Mouse (Mus musculus) kidney, postnatal 0 days (tissue): Measurements from ENCODE around the gene Otop3. TPM values are rescaled to one million over a fixed set of nuclear protein-coding genes. Genes with fewer than 3 reads are reported as not detected.
"Not testable (repeated sequence)": the region's sequence is repeated elsewhere in the genome, so short reads cannot be mapped to it uniquely, and the experiment has no call there.

Source experiments
- ATAC-seq: fragments of 200-750 bp; cut with Nextera tagmentation; replicated peaks from 2 replicates; pipeline ENCODE4 v1.8.0; 2017; ENCODE audit warnings: low read depth, moderate number of reproducible peaks, moderate TSS enrichment, moderate library complexity; ENCODE audit not compliant: low FRiP score
- DNase-seq: peaks from one replicate; pipeline ENCODE4 v3.0.0-alpha.2; 2016; ENCODE audit warnings: low spot score
- H3K27ac ChIP-seq: fragments of 300-500 bp; sonication (generic); 2 replicates; pipeline ENCODE4 v1.5.1; 2014; ENCODE audit warnings: mild to moderate bottlenecking
- H3K27me3 ChIP-seq: fragments of 300-500 bp; sonication (generic); 2 replicates; pipeline ENCODE4 v1.6.1; 2014; ENCODE audit warnings: low read length, mixed read lengths; ENCODE audit not compliant: insufficient read depth
- H3K36me3 ChIP-seq: fragments of 300-500 bp; sonication (generic); 2 replicates; pipeline ENCODE4 v1.6.1; 2014; ENCODE audit warnings: low read length, mixed read lengths; ENCODE audit not compliant: insufficient read depth
- H3K4me1 ChIP-seq: fragments of 300-500 bp; sonication (generic); replicated peaks from 2 replicates; pipeline ENCODE4 v1.6.1; 2014; ENCODE audit warnings: antibody characterized with exemption, low read length, mixed read lengths; ENCODE audit not compliant: insufficient read depth
- H3K4me2 ChIP-seq: fragments of 300-500 bp; sonication (generic); 2 replicates; pipeline ENCODE4 v1.6.1; 2014; ENCODE audit warnings: mild to moderate bottlenecking, low read length, moderate library complexity, mixed read lengths
- H3K4me3 ChIP-seq: fragments of 300-500 bp; sonication (generic); replicated peaks from 2 replicates; pipeline ENCODE4 v1.5.1; 2014; ENCODE audit warnings: low read depth, low read length
- H3K9ac ChIP-seq: fragments of 300-500 bp; sonication (generic); 2 replicates; pipeline ENCODE4 v1.6.1; 2014; ENCODE audit warnings: low read depth, low read length
- H3K9me3 ChIP-seq: fragments of 300-500 bp; sonication (generic); replicated peaks from 2 replicates; pipeline ENCODE4 v1.6.1; 2016; ENCODE audit warnings: low read length, inconsistent platforms, mixed read lengths
- CTCF ChIP-seq: IDR thresholded peaks from 2 replicates; pipeline ENCODE4 v1.5.1; 2016; ENCODE audit warnings: antibody characterized with exemption, low read depth, mild to moderate bottlenecking, moderate library complexity
- WGBS: fragments of 180-500 bp; shearing (Covaris S2); extraction: QIAGEN DNeasy Blood & Tissue Kit; methylation state at CpG from one replicate; pipeline ENCODE4 v1.1.7; 2014; 5-methylcytosine and 5-hydroxymethylcytosine counted together
- polyA plus RNA-seq: library from polyadenylated mRNA; unstranded; fragments of >200 nt; fragmentation: Nextera tagmentation; extraction: Ambion mirVana; gene quantifications from 2 replicates; pipeline ENCODE4 v1.2.1, GENCODE M21; 2015

Gene Otop3
- polyA plus RNA-seq, 1 experiment from 2014 or later: not detected

- Histone ChIP-seq H3K9ac (peak within 1 kb of the TSS; percentile 78), H3K27ac (peak within 1 kb of the TSS; percentile 73), H3K36me3 (no peaks in the 10 kb centered on the region), H3K9me3 (no peaks in the 10 kb centered on the region), H3K4me1 (peaks cover 25% of the 10 kb centered on the region; the same call in 1 of the 2 replicates), H3K4me3 (peak within 1 kb of the TSS; percentile 74), H3K27me3 (no peaks in the 10 kb centered on the region), H3K4me2 (peak within 1 kb of the TSS; percentile 82)
- TF ChIP-seq CTCF: no peak
- ATAC-seq (peak; percentile 85), DNase-seq (peak; percentile 98)
- whole genome bisulfite sequencing: under 1% methylated on average over 62 of the region's 76 CpGs
These were observed 47.4 kb downstream of the Otop3 start, which contains the start of gene Cdr2l for GRCm38 (mm10) chr11:115381743-115382539. Gene Cdr2l, plus strand, starts transcription at chr11:115381916.

- H3K36me3 ChIP-seq: no peaks in the 10 kb centered on the region
These were observed 48.4 kb downstream of the Otop3 start for GRCm38 (mm10) chr11:115382891-115383290.

GRCm38 (mm10) chr11:115383701-115384474, 49.4 kb downstream of the Otop3 start:
- no peak for ATAC-seq
- no peak overlapping the region for H3K4me3 ChIP-seq
- 50% methylated on average over 16 of the region's 16 CpGs for WGBS

More at GRCm38 (mm10) chr11:115382891-115383290, 48.4 kb downstream of the Otop3 start:
- Histone ChIP-seq H3K27ac (no peak overlapping the region), H3K4me2 (peak overlapping the region; percentile 82), H3K9ac (no peak overlapping the region), H3K4me1 (peaks cover 25% of the 10 kb centered on the region; the same call in 1 of the 2 replicates), H3K4me3 (peak overlapping the region; percentile 74), H3K27me3 (no peaks in the 10 kb centered on the region), H3K9me3 (no peaks in the 10 kb centered on the region)
- WGBS: 19% methylated on average over 5 of the region's 5 CpGs
- TF ChIP-seq CTCF: no peak
- no peak for ATAC-seq
- DNase-seq: peak; percentile 20

GRCm38 (mm10) chr11:115384587-115384986, 50.1 kb downstream of the Otop3 start:
- peak; percentile 30 for DNase-seq
- peak overlapping the region; percentile 31; the same call in 1 of the 2 replicates for H3K9ac ChIP-seq
- peak overlapping the region; percentile 58; the same call in 1 of the 2 replicates for H3K27ac ChIP-seq

More at GRCm38 (mm10) chr11:115383701-115384474, 49.4 kb downstream of the Otop3 start:
- H3K9me3 ChIP-seq: no peaks in the 10 kb centered on the region
- TF ChIP-seq CTCF: no peak
- H3K9ac ChIP-seq: 0 out of 2 replicates have a peak overlapping the region, but pooled peaks have one; percentile 3
- peak; percentile 29 for DNase-seq
- peaks cover 25% of the 10 kb centered on the region; the same call in 1 of the 2 replicates for H3K4me1 ChIP-seq
- no peaks in the 10 kb centered on the region for H3K27me3 ChIP-seq
- peak overlapping the region; percentile 82 for H3K4me2 ChIP-seq
- no peaks in the 10 kb centered on the region for H3K36me3 ChIP-seq
- peak overlapping the region; percentile 58 for H3K27ac ChIP-seq

GRCm38 (mm10) chr11:115386859-115387258, 52.3 kb downstream of the Otop3 start:
- H3K4me2 ChIP-seq, H3K9me3 ChIP-seq, H3K27ac ChIP-seq, H3K27me3 ChIP-seq, ATAC-seq, H3K36me3 ChIP-seq, H3K9ac ChIP-seq, DNase-seq, H3K4me3 ChIP-seq: not testable (repeated sequence)
- WGBS: 87% methylated on average over 3 of the region's 3 CpGs
- H3K4me1 ChIP-seq: peaks cover 25% of the 10 kb centered on the region; the same call in 1 of the 2 replicates

More at GRCm38 (mm10) chr11:115384587-115384986, 50.1 kb downstream of the Otop3 start:
- H3K4me1 ChIP-seq: peaks cover 25% of the 10 kb centered on the region; the same call in 1 of the 2 replicates
- no peak for TF ChIP-seq CTCF
- no peaks in the 10 kb centered on the region for H3K36me3 ChIP-seq
- H3K9me3 ChIP-seq: no peaks in the 10 kb centered on the region
- no peak for ATAC-seq
- no peak overlapping the region for H3K4me3 ChIP-seq
- peak overlapping the region; percentile 18; the same call in 1 of the 2 replicates for H3K4me2 ChIP-seq
- H3K27me3 ChIP-seq: no peaks in the 10 kb centered on the region
- WGBS: 65% methylated on average over 5 of the region's 5 CpGs

GRCm38 (mm10) chr11:115391358-115391757, 56.8 kb downstream of the Otop3 start:
- ATAC-seq (no peak), DNase-seq (no peak)
- Histone ChIP-seq H3K4me1 (no peaks in the 10 kb centered on the region), H3K4me3 (no peak overlapping the region), H3K4me2 (no peak overlapping the region), H3K9ac (no peak overlapping the region), H3K27me3 (no peaks in the 10 kb centered on the region), H3K36me3 (peaks cover 20% of the 10 kb centered on the region; the same call in 1 of the 2 replicates), H3K9me3 (no peaks in the 10 kb centered on the region), H3K27ac (no peak overlapping the region)
- 86% methylated on average over 7 of the region's 7 CpGs for WGBS
- TF ChIP-seq CTCF: no peak
